Mouse (Mus musculus): Measurements from ENCODE around the gene Ifnz.
"Not testable (repeated sequence)": the region's sequence is repeated elsewhere in the genome, so short reads cannot be mapped to it uniquely, and the experiment has no call there.

- not testable (repeated sequence) for TF ChIP-seq CTCF (conservative IDR thresholded peaks at IDR 0.05; ENCODE audit: insufficient read depth, insufficient read length, low read depth, low read length); POLR2A (IDR thresholded peaks at IDR 0.05; ENCODE audit: low read depth, low read length)
These were observed 15.2 kb downstream of the Ifnz start, which contains the start of gene Gm13279 for GRCm38 (mm10) chr4:88797097-88797496.

Measured in kidney, adult 2 months (tissue).